Mouse (Mus musculus) bone marrow macrophage, adult 2 months (primary cell): ENCODE measurements around the gene Pidd1.

Experiments used
- CTCF ChIP-seq: IDR thresholded peaks from 2 replicates; pipeline ENCODE4 v1.5.1; 2012; ENCODE audit warnings: low read depth, mild to moderate bottlenecking, low read length, moderate library complexity
- POLR2A ChIP-seq: IDR thresholded peaks from 2 replicates; pipeline ENCODE4 v1.6.1; 2012; ENCODE audit warnings: mild to moderate bottlenecking, low read depth, low read length, borderline replicate concordance

GRCm38 (mm10) chr7:141492738-141493137 is 48.9 kb upstream of the Pidd1 start:
- no peak for TF ChIP-seq CTCF
- TF ChIP-seq POLR2A, result no peak
